Mouse (Mus musculus): ENCODE data around the gene Fbxl19. TPM values are rescaled to one million over a fixed set of nuclear protein-coding genes. Genes with fewer than 3 reads are reported as not detected.
"Not testable (repeated sequence)": the region's sequence is repeated elsewhere in the genome, so short reads cannot be mapped to it uniquely, and the experiment has no call there.

Gene Fbxl19
- polyA plus RNA-seq, 1 experiment from 2014 or later: 1.4 TPM

DNA sequence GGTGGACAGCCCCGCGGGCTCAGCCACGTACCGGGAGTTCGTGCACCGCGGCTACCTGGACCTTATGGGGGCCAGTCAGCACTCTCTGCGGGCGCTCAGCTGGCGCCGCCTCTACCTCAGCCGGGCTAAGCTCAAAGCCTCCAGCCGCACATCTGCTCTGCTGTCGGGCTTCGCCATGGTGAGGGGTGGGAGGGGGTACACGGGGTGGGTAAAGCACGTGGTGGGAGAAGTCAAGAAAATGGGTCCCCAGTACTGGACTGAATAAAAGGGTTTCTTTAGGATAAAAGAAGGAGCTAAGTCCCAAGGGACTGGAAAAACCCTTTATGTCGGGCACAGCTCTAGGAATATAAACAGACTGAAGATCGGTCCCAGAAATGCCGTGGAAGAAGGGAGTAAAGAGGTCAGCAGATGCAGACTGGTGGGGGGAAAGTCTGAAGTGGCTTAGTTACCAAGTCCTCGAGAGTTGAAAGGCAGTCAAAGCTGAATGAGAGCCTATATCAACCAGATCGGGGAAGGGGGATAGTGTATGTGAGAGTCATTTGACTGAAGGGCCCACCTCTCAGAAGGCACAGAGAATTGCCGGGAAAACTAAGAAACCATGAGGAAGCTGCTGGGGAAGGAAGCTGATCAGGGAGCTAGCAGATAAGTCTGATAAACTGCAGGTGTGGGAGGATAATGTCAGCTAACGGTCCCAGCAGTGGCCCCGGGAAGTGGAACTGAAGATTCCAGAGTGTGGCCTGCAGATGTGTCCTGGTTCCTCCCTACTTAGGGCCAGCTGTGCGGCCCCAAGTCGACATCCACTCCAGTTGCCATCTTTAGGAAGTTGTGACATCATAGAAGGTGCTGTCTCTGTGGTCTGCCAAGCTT lies 25.9 kb downstream of the Fbxl19 start:
- H3K9me3 ChIP-seq (replicated peaks): no peaks in the 10 kb centered on the region
- H3K9ac ChIP-seq: peak overlapping the region; percentile 91
- peak overlapping the region; percentile 97 for H3K4me2 ChIP-seq
- ATAC-seq (replicated peaks; ENCODE audit: insufficient number of reproducible peaks, insufficient read depth, low FRiP score, low read depth): peak; percentile 9; the same call in 1 of the 2 replicates
- peaks cover 35% of the 10 kb centered on the region for H3K4me1 ChIP-seq (replicated peaks)
- H3K36me3 ChIP-seq: peaks cover 4% of the 10 kb centered on the region; the same call in 1 of the 2 replicates
- peak overlapping the region; percentile 87 for H3K27ac ChIP-seq
- WGBS: 2% methylated on average over 27 of the region's 27 CpGs
- no peaks in the 10 kb centered on the region for H3K27me3 ChIP-seq
- H3K4me3 ChIP-seq: peak overlapping the region; percentile 83

DNA sequence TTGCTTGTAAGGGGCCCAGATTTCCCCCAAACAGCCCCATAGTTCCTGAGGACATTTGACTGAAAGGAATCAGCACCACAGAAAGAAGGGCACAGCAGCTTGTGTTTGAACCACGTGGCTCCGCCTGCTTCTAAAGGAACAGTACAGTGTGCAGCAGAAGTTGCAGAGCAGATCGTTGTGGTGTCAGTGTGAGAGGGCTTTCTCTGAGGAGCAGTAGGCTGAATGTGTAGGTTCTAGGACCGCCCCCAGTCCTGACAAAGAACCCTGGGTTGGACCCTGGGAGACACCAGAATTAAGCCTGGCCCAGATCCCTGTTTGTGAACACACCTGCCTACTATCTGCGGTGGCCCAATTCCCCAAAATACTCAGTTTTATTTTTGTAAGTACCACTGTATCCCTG lies 26.9 kb downstream of the Fbxl19 start:
- Histone ChIP-seq H3K9me3 (replicated peaks) (no peaks in the 10 kb centered on the region), H3K36me3 (no peaks in the 10 kb centered on the region; the same call in 1 of the 2 replicates), H3K4me2 (peak overlapping the region; percentile 97), H3K9ac (no peak overlapping the region), H3K27ac (no peak overlapping the region), H3K4me3 (peak overlapping the region; percentile 83), H3K27me3 (no peaks in the 10 kb centered on the region), H3K4me1 (replicated peaks) (peaks cover 38% of the 10 kb centered on the region)
- ATAC-seq (replicated peaks; ENCODE audit: insufficient number of reproducible peaks, insufficient read depth, low FRiP score, low read depth): no peak
- 67% methylated on average over 5 of the region's 5 CpGs for WGBS

DNA sequence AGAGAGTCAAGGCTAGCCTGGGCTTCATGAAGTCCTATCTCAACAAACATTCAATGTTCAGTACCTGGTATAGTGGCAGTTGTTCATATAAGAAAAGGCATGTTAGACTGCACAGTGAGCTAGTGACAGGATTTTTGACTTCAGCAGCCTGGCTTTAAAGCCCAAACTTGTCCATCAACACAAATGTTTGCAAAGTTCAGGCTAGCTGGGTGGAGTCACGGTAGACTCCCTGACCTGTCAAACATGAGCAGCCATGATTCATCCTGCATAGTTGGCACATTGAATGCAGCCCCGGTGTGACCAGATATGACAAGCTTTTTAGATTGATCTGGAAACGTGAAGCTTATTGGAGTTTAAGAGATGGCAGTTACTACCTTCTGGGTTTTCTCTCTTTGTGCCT lies 27.7 kb downstream of the Fbxl19 start:
- no peaks in the 10 kb centered on the region for H3K27me3 ChIP-seq
- no peak overlapping the region for H3K27ac ChIP-seq
- no peaks in the 10 kb centered on the region for H3K9me3 ChIP-seq (replicated peaks)
- no peaks in the 10 kb centered on the region for H3K36me3 ChIP-seq
- no peak overlapping the region for H3K4me2 ChIP-seq
- ATAC-seq (replicated peaks; ENCODE audit: insufficient number of reproducible peaks, insufficient read depth, low FRiP score, low read depth): no peak
- no peak overlapping the region for H3K4me3 ChIP-seq
- peaks cover 38% of the 10 kb centered on the region for H3K4me1 ChIP-seq (replicated peaks)
- WGBS: 70% methylated on average over 3 of the region's 3 CpGs
- H3K9ac ChIP-seq: no peak overlapping the region

DNA sequence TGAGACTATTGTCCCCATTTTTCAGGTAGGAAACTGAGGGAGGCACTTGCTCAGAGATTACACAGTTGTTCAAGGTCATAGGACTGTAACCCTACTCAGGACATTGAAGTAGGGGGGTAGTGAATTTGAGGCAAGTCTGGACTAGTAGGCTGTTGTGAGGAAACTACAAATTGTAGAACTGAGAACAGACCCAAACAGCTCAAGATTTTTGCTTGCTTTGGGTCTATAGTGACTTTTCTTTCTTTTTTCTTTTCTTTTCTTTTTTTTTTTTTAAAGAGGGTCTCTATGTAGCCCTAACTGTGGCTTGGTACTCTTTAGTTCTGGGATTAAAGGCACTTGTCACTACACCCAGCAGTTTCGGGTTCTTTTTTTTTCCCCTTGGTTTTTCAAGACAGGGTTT lies 28.2 kb downstream of the Fbxl19 start:
- no peak overlapping the region for H3K4me3 ChIP-seq
- no peak for ATAC-seq (replicated peaks; ENCODE audit: insufficient number of reproducible peaks, insufficient read depth, low FRiP score, low read depth)
- no peaks in the 10 kb centered on the region for H3K27me3 ChIP-seq
- H3K4me2 ChIP-seq: no peak overlapping the region
- no peaks in the 10 kb centered on the region for H3K9me3 ChIP-seq (replicated peaks)
- no peak overlapping the region for H3K27ac ChIP-seq
- H3K36me3 ChIP-seq: no peaks in the 10 kb centered on the region
- 77% methylated on average over 1 of the region's 1 CpGs for WGBS
- H3K9ac ChIP-seq: no peak overlapping the region
- H3K4me1 ChIP-seq (replicated peaks): peaks cover 38% of the 10 kb centered on the region

DNA sequence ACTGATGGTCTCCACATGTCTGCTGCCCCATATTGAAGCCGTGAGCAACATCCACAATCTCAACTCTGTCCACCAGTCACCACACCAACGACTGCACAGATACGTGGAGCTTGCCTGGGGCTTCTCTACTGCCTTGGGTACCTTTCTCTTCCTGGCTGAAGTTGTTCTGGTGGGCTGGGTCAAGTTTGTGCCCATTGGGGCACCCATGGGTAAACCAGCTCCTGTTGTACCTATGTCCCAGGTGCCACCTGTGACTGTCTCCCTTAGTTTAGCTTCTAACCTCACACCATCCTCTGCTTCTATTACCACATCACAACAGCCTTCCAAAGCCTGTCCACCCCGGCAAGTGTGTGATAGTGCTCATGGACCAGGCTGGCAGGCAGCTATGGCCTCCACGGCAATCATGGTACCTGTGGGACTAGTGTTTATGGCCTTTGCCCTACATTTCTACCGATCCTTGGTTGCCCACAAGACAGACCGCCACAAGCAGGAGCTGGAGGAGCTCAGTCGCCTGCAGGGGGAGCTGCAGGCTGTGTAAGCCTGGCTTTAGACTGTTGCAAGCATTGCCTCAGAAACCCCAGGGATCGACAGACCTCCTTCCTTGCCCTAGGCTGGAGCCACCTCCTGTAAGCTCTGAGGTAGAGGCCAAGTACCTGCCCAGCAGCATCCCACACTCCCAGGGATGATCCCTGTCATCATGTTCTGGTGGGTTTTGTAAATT lies 29.5 kb downstream of the Fbxl19 start:
- WGBS: 43% methylated on average over 9 of the region's 9 CpGs
- Histone ChIP-seq H3K4me1 (replicated peaks) (peaks cover 42% of the 10 kb centered on the region), H3K9ac (no peak overlapping the region), H3K9me3 (replicated peaks) (no peaks in the 10 kb centered on the region), H3K27ac (no peak overlapping the region), H3K27me3 (no peaks in the 10 kb centered on the region), H3K4me2 (no peak overlapping the region), H3K4me3 (no peak overlapping the region), H3K36me3 (0 out of 2 replicates have a peak, but pooled peaks cover 3% of the 10 kb centered on the region)
- no peak for ATAC-seq (replicated peaks; ENCODE audit: insufficient number of reproducible peaks, insufficient read depth, low FRiP score, low read depth)

DNA sequence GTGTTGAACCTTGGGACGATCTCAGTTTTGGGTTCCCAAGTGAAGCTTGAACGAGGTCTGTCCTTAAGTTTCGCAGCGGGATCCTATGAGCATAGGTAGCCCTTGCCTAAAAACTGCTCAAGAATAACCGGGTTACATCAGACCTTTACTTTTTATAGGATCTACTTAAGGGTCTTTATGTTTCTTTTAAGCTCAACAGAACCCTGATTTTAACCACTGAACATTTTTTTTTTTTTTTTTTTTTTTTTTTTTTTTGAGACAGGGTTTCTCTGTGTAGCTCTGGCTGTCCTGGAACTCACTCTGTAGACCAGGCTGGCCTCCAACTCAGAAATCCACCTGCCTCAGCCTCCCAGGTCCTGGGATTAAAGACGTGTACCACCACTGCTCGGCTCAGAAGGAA lies 31.5 kb downstream of the Fbxl19 start:
- ATAC-seq (replicated peaks; ENCODE audit: insufficient number of reproducible peaks, insufficient read depth, low FRiP score, low read depth); H3K9me3 ChIP-seq (replicated peaks); H3K27me3 ChIP-seq: not testable (repeated sequence)
- H3K4me3 ChIP-seq: peak overlapping the region; percentile 65
- H3K4me2 ChIP-seq: peak overlapping the region; percentile 77
- 75% methylated on average over 7 of the region's 7 CpGs for WGBS
- peaks cover 29% of the 10 kb centered on the region for H3K4me1 ChIP-seq (replicated peaks)
- peaks cover 23% of the 10 kb centered on the region for H3K36me3 ChIP-seq
- peak overlapping the region; percentile 97 for H3K27ac ChIP-seq
- H3K9ac ChIP-seq: peak overlapping the region; percentile 73

DNA sequence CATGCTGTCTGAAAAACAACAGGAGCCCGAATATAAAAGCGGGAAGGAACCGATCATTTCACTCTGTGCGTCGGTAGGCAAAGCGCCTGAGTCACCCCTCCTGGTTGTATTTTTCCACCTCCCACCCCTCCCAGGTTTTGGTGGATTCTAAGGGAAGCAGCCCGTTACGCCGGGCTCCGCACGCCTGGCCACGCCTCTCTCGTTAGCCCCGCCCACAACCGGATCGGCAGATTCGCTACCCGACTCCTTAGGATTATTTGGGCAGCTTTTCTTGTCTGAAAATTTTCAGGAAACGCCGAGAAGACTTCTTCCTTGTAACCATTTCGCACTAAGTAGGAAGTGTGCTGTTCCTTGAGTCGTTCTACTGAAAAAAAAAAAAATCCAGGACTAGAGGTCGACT lies 32.1 kb downstream of the Fbxl19 start, which contains the start of gene Setd1a:
Setd1a (plus strand) TSS at position 245 of the 400 bp plus-strand sequence.
- Histone ChIP-seq H3K9ac (peak within 1 kb of the TSS; percentile 73), H3K4me1 (replicated peaks) (peaks cover 23% of the 10 kb centered on the region), H3K4me2 (peak within 1 kb of the TSS; percentile 77), H3K36me3 (peaks cover 29% of the 10 kb centered on the region), H3K4me3 (peak within 1 kb of the TSS; percentile 65), H3K9me3 (replicated peaks) (no peaks in the 10 kb centered on the region), H3K27ac (peak within 1 kb of the TSS; percentile 97), H3K27me3 (no peaks in the 10 kb centered on the region)
- ATAC-seq (replicated peaks; ENCODE audit: insufficient number of reproducible peaks, insufficient read depth, low FRiP score, low read depth): peak; percentile 63
- WGBS: 0% methylated on average over 23 of the region's 23 CpGs

DNA sequence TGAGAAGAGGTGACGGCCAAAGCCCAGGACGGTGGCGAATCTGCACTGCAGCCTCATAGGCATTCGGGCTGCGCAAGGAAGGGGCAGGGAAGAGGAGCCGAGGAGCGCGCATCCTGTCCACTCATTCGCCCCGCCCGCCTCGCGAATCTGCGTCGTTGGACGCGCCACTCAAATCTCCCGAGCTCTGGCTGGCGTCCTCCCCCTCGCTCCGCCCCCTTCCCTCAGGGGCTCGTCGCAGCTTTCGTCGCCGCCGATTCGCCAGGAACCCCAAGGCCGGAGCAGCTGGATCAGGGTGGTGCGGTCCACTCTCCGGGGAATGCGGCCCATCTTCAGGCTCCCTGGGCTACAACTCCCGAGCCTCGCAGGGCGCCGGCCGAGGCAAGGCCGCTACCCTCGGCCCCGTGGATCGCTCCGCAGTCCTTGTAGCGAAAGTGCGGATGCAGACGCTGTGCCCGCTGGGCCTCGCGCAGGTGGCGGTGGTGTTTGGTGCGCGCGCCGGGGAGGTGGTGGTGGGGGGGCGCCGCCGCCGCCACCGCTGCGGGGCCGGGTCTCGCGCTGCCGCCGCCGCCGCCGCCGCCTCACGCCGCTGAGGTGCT lies 32.6 kb downstream of the Fbxl19 start:
- Histone ChIP-seq H3K4me1 (replicated peaks) (peaks cover 23% of the 10 kb centered on the region), H3K27me3 (no peaks in the 10 kb centered on the region), H3K9ac (peak overlapping the region; percentile 73), H3K9me3 (replicated peaks) (no peaks in the 10 kb centered on the region), H3K4me2 (peak overlapping the region; percentile 77), H3K27ac (peak overlapping the region; percentile 97), H3K36me3 (peaks cover 34% of the 10 kb centered on the region), H3K4me3 (peak overlapping the region; percentile 65)
- under 1% methylated on average over 66 of the region's 70 CpGs for WGBS
- ATAC-seq (replicated peaks; ENCODE audit: insufficient number of reproducible peaks, insufficient read depth, low FRiP score, low read depth): peak; percentile 93

DNA sequence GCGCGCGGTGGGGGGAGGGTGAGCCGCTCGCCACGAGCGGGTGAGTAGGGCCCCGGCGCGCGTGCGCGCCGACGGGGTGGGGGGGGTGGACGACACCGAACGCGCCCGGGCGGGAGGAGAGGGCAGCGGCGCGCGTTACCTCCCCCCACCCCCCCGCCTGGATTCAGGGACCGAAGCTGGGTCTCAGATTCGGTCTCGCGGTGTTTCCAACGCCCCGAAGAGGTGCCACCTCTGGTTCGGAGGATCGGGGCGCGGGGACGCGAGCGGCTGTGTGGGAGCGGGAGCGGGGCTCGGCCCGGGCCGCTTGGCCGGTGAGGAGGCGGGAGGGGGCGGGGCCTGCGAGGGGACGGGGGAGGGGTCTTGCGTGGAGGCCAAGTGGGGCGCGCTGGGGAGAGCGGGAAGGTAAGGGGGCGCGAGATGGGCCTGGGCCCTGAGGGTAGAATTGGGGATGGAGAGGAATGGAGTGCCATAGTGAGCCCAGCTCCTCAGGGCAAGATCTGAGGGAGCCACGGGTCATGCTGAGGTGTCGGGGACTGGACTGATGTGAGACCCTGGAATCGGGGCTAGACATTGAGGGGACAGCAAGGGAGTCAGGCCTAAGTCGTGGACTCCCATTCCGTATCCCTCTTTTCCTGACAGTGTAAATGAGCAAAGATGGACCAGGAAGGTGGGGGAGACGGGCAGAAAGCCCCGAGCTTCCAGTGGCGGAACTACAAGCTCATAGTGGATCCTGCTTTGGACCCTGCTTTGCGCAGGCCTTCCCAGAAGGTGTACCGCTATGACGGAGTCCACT lies 33.3 kb downstream of the Fbxl19 start:
- H3K27me3 ChIP-seq: no peaks in the 10 kb centered on the region
- peak overlapping the region; percentile 73 for H3K9ac ChIP-seq
- peak overlapping the region; percentile 65 for H3K4me3 ChIP-seq
- H3K27ac ChIP-seq: peak overlapping the region; percentile 97
- peak; percentile 37 for ATAC-seq (replicated peaks; ENCODE audit: insufficient number of reproducible peaks, insufficient read depth, low FRiP score, low read depth)
- H3K36me3 ChIP-seq: peaks cover 41% of the 10 kb centered on the region
- peak overlapping the region; percentile 77 for H3K4me2 ChIP-seq
- H3K4me1 ChIP-seq (replicated peaks): peaks cover 23% of the 10 kb centered on the region
- H3K9me3 ChIP-seq (replicated peaks): no peaks in the 10 kb centered on the region
- WGBS: 2% methylated on average over 58 of the region's 66 CpGs

DNA sequence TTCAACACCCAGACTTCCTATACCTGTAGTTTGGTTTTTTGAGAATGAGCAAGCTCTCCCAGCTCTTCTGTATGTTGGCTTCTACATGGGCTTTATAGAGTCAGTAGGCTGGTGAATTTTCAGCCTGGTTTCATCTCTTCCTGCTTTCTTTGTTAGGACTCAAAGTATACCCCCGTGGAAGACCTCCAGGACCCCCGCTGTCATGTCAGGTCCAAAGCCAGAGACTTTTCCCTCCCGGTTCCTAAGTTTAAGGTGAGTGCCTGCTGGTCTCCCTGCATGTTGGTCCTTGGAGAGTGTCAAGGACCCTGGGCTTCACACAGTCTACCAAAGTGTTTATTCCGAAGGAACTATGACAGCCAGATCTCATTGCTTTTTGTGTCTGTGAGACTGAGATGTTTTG lies 34.0 kb downstream of the Fbxl19 start:
- H3K9ac ChIP-seq: peak overlapping the region; percentile 73
- peak overlapping the region; percentile 77 for H3K4me2 ChIP-seq
- no peaks in the 10 kb centered on the region for H3K27me3 ChIP-seq
- 74% methylated on average over 4 of the region's 4 CpGs for WGBS
- peaks cover 45% of the 10 kb centered on the region for H3K36me3 ChIP-seq
- H3K9me3 ChIP-seq (replicated peaks): no peaks in the 10 kb centered on the region
- ATAC-seq (replicated peaks; ENCODE audit: insufficient number of reproducible peaks, insufficient read depth, low FRiP score, low read depth): no peak
- peaks cover 23% of the 10 kb centered on the region for H3K4me1 ChIP-seq (replicated peaks)
- no peak overlapping the region for H3K27ac ChIP-seq
- H3K4me3 ChIP-seq: peak overlapping the region; percentile 65
